Mouse (Mus musculus) left cerebral cortex, postnatal 25 days (tissue): ENCODE measurements at regions not wholly inside any gene's neighbourhood (a gene's known extent, or its start where the extent isn't known, plus 50 kb on each side); places are given as distances from the start of the nearest gene placed in this dataset.
A peak's percentile ranks its signal among the peaks of the same experiment; 100 is the strongest.

Experiments
- DNase-seq, 2 experiments: peaks; one replicate each; pipeline ENCODE4 v3.0.0; 2022; ENCODE audit warnings: low spot score in 2 of 2, mixed read lengths in 1 of 2
- intact Hi-C: fragments of 180-260 bp; cut with DNase I; formaldehyde crosslinking; loops from one replicate; pipeline ENCODE4 v1.15.1; 2025

GRCm38 (mm10) chr5:64623653-64624052 is 179.5 kb upstream of the Klf3 start:
- intact Hi-C loops = no loop called here
- DNase-seq = no peak

- intact Hi-C loops = no loop called here
Measured at GRCm38 (mm10) chr5:64624205-64624604, 179.0 kb upstream of the Klf3 start.

GRCm38 (mm10) chr5:64625421-64625820 is 177.8 kb upstream of the Klf3 start:
- intact Hi-C loops = no loop called here
- DNase-seq = no peak

More at GRCm38 (mm10) chr5:64624205-64624604, 179.0 kb upstream of the Klf3 start:
- no peak for DNase-seq

GRCm38 (mm10) chr5:64625841-64626298 is 177.3 kb upstream of the Klf3 start:
- DNase-seq = no peak
- intact Hi-C loops = no loop called here

GRCm38 (mm10) chr5:64626351-64626750 is 176.8 kb upstream of the Klf3 start:
- intact Hi-C loops = no loop called here
- peak in 1 of 2 experiments; percentile 27 for DNase-seq

GRCm38 (mm10) chr5:64630582-64630981 is 172.6 kb upstream of the Klf3 start:
- no peak for DNase-seq
- intact Hi-C loops = no loop called here

GRCm38 (mm10) chr5:64632171-64632570 is 171.0 kb upstream of the Klf3 start:
- intact Hi-C loops = no loop called here
- no peak for DNase-seq

DNA sequence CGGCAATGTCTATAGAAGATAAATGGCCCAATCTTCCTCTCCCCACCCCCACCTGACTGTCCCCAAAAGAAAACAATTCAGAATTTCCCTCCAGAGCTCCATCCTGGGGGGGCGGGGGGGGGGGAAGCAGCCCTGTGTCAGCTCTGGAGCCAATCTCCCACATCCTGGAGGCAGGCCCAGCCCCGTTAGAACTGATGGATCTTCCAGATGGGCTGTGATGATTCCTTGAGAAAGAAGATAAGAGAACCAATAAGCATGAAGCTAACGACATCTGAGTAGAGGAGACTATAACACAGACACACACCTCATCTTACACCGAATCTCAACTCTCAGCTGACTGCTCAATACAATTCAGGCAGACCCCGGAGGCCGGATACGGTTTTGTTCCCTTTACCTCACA is 169.2 kb upstream of the Klf3 start:
- no peak for DNase-seq
- intact Hi-C loops = no loop called here

- intact Hi-C loops = no loop called here
- DNase-seq = no peak
Measured at GRCm38 (mm10) chr5:64634721-64635120, 168.5 kb upstream of the Klf3 start.

GRCm38 (mm10) chr5:64636301-64636700 is 166.9 kb upstream of the Klf3 start:
- intact Hi-C loops = no loop called here
- no peak for DNase-seq

DNA sequence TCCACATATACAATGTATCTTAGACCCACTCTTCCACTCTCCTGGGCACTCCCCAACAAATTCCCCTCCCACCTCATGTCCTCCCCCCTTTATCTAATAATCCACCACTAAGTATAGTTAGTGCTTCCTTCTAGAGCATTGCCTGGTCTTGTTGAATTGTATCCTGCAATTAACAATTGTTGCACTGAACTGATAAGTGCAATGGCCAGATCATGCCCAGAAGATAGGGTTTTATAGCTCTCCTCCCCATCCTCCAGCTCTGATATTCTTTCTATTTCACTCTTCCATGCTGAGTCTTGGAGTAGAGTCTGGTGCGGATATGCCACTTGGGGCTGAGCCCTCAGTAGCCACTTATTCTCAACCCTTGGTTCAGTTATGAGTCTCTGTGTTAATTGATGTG is 159.6 kb upstream of the Klf3 start:
- no peak for DNase-seq
- intact Hi-C loops = no loop called here

- peak; percentile 4 to 12 for DNase-seq
- intact Hi-C loops = no loop called here
Measured at GRCm38 (mm10) chr5:64647417-64648125, 155.6 kb upstream of the Klf3 start.

DNA sequence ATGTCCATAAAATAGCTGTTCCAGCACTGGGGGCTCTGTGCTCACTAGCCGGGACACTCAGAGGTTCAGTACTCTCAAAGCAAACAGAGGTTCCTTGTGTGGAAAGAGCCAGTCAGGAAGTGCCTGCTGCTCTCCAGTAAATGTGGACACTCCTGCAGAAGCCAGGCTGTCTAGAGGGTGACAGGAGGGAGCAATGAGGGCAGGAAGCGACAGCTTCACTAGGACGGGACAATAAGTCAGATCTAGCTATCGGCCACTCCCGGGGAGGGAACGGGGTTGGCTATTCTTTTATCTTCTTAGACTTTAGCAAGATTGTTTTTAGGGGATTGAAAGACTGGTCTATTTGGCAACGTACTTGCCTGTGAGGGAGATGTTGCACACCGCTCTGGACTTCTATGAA is 154.7 kb upstream of the Klf3 start:
- intact Hi-C loops = no loop called here
- peak in 1 of 2 experiments; percentile 4 for DNase-seq

- intact Hi-C loops = no loop called here
- DNase-seq = no peak
Measured at GRCm38 (mm10) chr5:64651407-64651806, 151.8 kb upstream of the Klf3 start.

DNA sequence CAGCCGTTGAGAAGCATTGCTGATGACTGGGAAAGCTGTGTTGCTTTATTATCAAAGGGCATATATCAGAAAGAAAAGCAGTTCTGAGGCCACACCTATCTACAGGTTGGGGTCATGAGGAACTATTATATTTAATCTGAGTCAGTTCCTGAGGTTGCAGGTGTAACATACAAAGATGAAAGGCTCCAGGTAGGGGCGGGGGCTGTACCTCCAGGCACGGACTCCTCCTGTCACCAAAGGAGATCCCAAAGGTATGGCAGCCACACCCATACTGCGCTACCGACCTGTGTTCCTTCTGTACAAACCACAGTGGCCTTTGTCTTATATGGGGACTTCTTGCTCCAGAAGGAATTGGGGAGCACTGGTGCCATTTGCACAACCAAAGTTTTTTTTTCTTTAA is 149.4 kb upstream of the Klf3 start:
- DNase-seq = no peak
- intact Hi-C loops = no loop called here

GRCm38 (mm10) chr5:64655286-64655685 is 147.9 kb upstream of the Klf3 start:
- no peak for DNase-seq
- intact Hi-C loops = no loop called here

DNA sequence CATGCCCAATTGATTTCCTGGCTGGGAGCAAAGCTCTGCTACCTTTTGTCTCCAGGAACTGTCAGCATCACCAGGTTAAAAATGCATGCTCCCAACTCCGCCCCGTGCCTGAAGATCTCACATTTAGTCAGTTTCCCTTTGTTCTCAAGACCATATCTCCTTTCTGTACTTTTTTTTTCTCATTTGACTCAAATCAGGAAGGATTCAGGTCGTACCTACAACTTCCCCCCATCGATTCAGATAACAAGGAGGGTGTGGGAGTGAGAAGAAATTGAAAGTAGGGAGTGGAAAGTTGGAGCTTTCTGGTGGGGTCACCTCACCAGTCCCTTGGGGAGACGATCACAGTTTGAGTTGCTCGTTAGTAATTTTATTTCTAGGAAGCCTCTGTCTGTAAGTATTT is 141.2 kb upstream of the Klf3 start:
- DNase-seq = no peak

GRCm38 (mm10) chr5:64662476-64662875 is 140.7 kb upstream of the Klf3 start:
- no peak for DNase-seq
- intact Hi-C loops = no loop called here

More for the DNA sequence above, 141.2 kb upstream of the Klf3 start:
- intact Hi-C loops = no loop called here

DNA sequence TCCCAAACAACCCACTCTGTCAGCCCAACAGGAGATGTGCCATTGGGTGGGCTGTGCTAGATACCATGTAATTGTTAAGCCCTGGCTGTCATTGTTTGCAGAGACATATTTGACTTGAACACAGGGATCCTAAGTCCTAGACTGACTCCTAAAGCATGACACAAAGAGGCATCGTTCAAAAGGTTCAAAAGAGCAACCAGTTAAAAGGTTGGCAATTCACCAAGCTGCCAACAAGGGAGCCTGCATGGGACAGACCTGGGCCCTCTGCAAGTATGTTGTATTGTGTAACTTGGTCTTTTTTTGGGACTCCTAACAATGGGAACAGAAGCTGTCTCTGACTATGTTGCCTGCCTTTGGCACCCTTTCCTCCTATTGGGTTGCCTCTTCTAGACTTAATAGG is 139.4 kb upstream of the Klf3 start:
- intact Hi-C loops = no loop called here
- no peak for DNase-seq

DNA sequence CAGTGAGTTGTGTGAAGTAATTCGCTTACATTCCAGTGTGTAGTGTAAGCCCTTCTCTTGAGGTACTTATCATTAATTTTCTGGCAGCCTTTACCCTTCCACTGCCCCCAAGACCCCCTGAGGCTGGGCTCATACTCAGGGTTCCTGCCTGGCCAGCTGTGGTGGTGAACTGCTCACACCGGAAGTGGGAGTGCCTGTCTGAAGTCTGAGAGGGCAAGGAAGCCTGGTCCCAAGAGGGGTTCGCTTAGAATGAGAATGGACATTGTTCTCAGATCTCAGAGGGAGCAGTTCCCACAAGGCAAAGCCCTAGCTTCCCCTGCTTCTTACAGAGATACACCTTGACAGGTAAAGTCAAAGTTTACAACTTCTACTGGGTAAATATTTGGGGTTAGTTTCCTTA is 138.1 kb upstream of the Klf3 start:
- no peak for DNase-seq
- intact Hi-C loops = no loop called here

DNA sequence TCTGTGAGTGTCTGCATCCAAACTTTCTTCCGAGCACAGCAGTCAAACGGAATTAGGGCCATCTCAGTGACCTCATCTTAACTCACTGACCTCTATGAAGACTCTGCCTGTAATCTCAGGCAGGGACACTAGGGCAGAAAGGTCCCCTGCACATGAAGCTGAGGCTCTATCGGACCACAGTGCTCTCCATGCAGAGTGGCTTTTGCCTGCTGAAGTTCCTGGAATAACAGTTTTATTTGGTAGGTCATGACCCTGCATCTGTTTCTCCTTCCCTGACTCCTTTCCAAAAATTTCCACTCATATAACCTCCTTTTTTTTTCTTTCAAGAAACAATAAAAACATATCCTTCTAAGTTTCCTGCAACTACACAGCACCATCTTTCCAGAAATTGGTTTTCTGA is 136.9 kb upstream of the Klf3 start:
- intact Hi-C loops = no loop called here
- DNase-seq = no peak

DNA sequence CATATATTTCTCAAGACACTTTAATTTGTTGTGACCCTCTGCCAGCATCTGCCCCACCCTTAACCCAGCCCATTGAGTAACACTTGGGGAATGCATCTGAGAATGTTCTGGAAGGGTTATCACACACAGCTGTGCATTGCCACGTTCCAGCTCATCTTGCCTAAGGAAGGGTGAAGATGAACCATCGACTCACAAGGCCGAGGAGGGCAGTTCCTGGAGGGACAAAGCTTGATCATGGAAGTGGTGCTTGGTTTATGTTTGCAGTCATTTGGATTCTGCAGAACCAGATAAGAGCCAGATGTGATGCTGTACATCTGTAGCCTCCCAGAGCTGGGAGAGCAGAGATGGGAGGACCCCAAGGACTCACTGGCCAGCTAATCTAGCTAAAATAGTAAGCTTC is 136.1 kb upstream of the Klf3 start:
- intact Hi-C loops = no loop called here
- no peak for DNase-seq
